Mouse (Mus musculus): ENCODE results near the gene Gm16181.

DNA sequence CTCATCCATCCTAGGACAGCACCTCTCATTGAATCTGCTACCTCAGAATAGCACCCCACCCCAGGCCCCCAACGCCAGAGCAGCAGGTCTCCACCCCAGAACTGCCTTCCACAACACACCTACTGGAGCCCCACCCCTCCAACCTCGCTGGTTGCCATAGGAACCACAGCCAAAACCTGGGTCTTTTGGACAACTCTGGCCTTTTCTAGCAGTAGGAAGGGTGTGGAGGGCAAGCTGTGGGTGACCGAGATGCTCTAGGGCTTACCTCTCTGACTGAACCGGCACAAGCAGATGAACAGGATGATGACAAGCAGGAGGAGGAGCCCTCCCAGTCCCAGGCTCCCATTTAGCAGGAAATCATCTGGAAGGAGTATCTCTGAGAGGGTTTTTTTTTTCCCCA is 34.0 kb upstream of the Gm16181 start:
- no peak for TF ChIP-seq TAL1 (IDR thresholded peaks at IDR 0.05; ENCODE audit: low read length)
- no peak for TF ChIP-seq GATA1 (IDR thresholded peaks at IDR 0.05; ENCODE audit: low read length)

Data from erythroblast, embryonic 14.5 days (primary cell).